Mouse (Mus musculus) limb, embryonic 13.5 days (tissue): ENCODE measurements at regions not wholly inside any gene's neighbourhood (a gene's known extent, or its start where the extent isn't known, plus 50 kb on each side); places are given as distances from the start of the nearest gene placed in this dataset.
A peak's percentile ranks its signal among the peaks of the same experiment; 100 is the strongest.

Source experiments
- ATAC-seq: fragments of 200-750 bp; cut with Nextera tagmentation; 2 replicates; pipeline ENCODE4 v1.8.0; 2017; ENCODE audit warnings: low read depth, moderate number of reproducible peaks, moderate TSS enrichment; ENCODE audit not compliant: low FRiP score
- H3K27ac ChIP-seq: fragments of 300-500 bp; sonication (generic); 2 replicates; pipeline ENCODE4 v1.5.1; 2015; ENCODE audit warnings: inconsistent platforms, mild to moderate bottlenecking, moderate library complexity
- H3K27me3 ChIP-seq: fragments of 300-500 bp; sonication (generic); 2 replicates; pipeline ENCODE4 v1.6.1; 2015; ENCODE audit warnings: mild to moderate bottlenecking, inconsistent platforms
- H3K36me3 ChIP-seq: fragments of 300-500 bp; sonication (generic); 2 replicates; pipeline ENCODE4 v1.6.1; 2015; ENCODE audit warnings: inconsistent platforms, mild to moderate bottlenecking, moderate library complexity
- H3K4me1 ChIP-seq: fragments of 300-500 bp; sonication (generic); 2 replicates; pipeline ENCODE4 v1.6.1; 2015; ENCODE audit warnings: inconsistent platforms
- H3K4me2 ChIP-seq: fragments of 300-500 bp; sonication (generic); replicated peaks from 2 replicates; pipeline ENCODE4 v1.6.1; 2015; ENCODE audit warnings: inconsistent platforms, mild to moderate bottlenecking, moderate library complexity
- H3K4me3 ChIP-seq: fragments of 300-500 bp; sonication (generic); 2 replicates; pipeline ENCODE4 v1.5.1; 2015; ENCODE audit warnings: moderate library complexity, mild to moderate bottlenecking, inconsistent platforms
- H3K9ac ChIP-seq: fragments of 300-500 bp; sonication (generic); 2 replicates; pipeline ENCODE4 v1.6.1; 2015; ENCODE audit warnings: mild to moderate bottlenecking, inconsistent platforms
- H3K9me3 ChIP-seq: fragments of 300-500 bp; sonication (generic); 2 replicates; pipeline ENCODE4 v1.6.1; 2016; ENCODE audit warnings: inconsistent platforms
- WGBS: fragments of 180-500 bp; shearing (Covaris S2); methylation state at CpG from one replicate; pipeline ENCODE4 v1.1.7; 2015; 5-methylcytosine and 5-hydroxymethylcytosine counted together

DNA sequence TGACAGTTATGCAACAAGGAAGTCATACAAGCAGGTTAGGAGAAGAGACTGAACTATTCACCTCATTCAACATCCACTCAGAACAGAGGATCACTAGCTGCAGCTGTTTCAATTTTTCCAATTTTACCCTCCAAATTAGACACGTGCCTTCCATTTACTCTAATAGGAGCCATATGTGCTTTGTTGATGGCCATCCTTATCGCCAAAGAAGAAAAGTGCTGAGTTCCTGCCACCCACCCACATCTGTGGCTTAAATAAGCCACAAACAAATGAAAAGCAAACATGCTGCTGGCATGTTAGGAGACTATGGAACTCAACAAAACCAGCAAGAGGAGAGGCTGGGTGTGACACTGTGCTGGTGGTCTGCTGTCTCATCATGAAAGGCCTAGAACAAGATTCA is 1786.1 kb downstream of the 9330182O14Rik start:
- Histone ChIP-seq H3K27ac (no peak overlapping the region), H3K9ac (no peak overlapping the region), H3K4me1 (peaks cover 4% of the 10 kb centered on the region; the same call in 1 of the 2 replicates), H3K36me3 (no peaks in the 10 kb centered on the region), H3K27me3 (no peaks in the 10 kb centered on the region), H3K9me3 (no peaks in the 10 kb centered on the region), H3K4me2 (no peak overlapping the region), H3K4me3 (no peak overlapping the region)
- 17% methylated on average over 2 of the region's 2 CpGs for WGBS
- peak; percentile 44; the same call in 1 of the 2 replicates for ATAC-seq

DNA sequence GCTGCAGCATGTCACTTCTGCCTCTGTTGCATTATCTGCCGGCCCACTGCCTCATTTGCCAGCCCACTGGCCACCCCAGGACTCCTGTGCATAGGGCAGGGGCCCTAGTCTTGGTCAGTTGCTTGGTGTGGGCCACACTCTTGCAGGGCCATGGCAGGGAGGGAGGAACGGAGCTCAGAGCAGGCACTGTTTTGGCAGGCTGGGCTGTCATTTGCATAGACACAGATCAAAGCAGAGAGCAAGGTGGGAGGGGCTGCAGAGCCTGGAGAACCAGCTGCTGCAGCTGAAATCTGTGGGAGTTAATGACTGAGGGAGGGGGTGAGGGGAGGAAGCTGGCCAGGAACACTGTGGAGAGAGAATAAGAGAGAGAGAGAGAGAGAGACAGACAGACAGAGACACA is 1802.5 kb downstream of the 9330182O14Rik start:
- H3K4me3 ChIP-seq, result no peak overlapping the region
- no peaks in the 10 kb centered on the region for H3K4me1 ChIP-seq
- H3K9ac ChIP-seq, result no peak overlapping the region
- peaks cover 11% of the 10 kb centered on the region for H3K9me3 ChIP-seq
- H3K36me3 ChIP-seq, result no peaks in the 10 kb centered on the region
- WGBS, result 26% methylated on average over 2 of the region's 2 CpGs
- H3K27me3 ChIP-seq, result no peaks in the 10 kb centered on the region
- ATAC-seq, result no peak
- H3K27ac ChIP-seq, result no peak overlapping the region
- H3K4me2 ChIP-seq, result no peak overlapping the region

DNA sequence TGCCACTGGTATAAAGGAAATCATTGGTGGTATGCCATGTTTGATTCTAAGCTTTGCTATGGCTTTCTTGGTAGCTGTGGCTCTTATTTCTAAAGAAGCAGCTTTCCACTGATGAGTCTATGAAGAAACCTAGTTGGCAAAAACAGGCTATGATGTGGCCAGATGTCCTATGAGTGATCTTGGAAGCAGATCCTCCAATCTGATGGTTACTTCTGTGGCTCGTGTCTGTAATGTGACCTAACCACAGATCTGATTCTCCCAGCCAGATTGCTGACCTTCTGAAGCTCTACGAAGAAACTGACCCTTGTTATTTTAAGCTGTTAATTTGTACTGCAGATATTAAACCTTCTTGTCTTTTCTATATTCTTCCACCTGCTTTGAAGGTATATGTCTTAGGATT is 1811.1 kb downstream of the 9330182O14Rik start:
- Histone ChIP-seq H3K36me3 (no peaks in the 10 kb centered on the region), H3K4me1 (peaks cover 23% of the 10 kb centered on the region), H3K27ac (no peak overlapping the region), H3K4me3 (no peak overlapping the region), H3K4me2 (no peak overlapping the region), H3K9ac (no peak overlapping the region), H3K9me3 (no peaks in the 10 kb centered on the region), H3K27me3 (peaks cover 6% of the 10 kb centered on the region; the same call in 1 of the 2 replicates)
- ATAC-seq, result no peak
- 85% methylated on average over 2 of the region's 2 CpGs for WGBS

DNA sequence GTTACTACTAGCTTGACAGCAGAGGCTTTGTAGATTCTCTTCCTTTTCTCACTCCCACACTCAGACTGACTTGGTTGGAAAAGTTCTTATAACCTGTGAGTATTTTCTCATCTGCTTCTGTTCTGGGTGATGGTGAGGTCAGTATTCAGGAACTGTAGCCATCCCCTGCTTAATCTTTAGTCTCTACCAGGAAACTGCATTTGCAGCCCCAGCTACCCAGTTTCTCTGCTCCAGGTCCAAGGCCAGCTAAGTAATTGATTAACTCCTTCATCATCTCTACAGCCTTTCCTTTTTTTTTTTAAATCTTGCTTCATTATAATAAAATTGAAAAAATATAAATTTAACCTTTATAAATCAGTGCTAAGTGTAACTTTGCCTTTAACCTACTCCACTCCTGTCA is 1813.7 kb downstream of the 9330182O14Rik start:
- Histone ChIP-seq H3K4me2 (no peak overlapping the region), H3K4me3 (no peak overlapping the region), H3K9me3 (no peaks in the 10 kb centered on the region), H3K4me1 (peaks cover 30% of the 10 kb centered on the region), H3K9ac (no peak overlapping the region), H3K36me3 (no peaks in the 10 kb centered on the region), H3K27ac (no peak overlapping the region), H3K27me3 (peaks cover 6% of the 10 kb centered on the region; the same call in 1 of the 2 replicates)
- no peak for ATAC-seq

DNA sequence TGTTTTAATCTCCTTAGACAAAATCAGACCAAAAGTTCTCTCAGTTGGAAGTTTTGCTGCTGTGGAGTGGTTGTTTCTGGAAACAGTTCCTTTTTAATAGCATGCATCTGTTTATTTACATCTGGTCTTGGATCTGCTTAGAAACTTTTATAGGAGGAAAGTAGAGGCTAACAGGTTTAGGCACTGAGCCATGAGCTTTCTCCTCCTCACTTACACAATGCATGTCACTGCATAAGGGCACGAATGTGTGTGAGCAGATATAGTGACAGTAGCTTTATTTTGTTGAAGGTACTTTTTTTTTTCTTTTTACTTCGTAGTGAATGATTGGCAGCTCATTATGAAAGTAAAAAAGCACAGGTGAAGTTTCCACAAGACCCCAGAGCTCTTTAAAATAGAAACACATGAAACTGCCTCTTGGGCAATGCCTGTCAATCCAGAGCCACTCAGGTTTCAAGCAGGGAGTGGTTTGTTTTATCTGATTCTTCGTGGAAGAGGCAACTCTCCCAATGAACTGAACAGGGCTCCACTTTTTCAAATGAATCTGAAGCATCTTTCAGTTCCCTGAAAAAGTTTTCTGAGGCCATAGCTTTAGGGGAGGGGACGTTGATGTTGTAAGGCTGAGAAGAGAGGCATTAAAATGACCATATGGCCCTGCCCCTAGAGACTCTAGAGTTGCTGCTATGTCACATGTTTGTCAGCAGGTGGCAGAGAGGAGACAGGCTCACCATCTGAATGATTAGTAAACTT is 1814.4 kb downstream of the 9330182O14Rik start:
- Histone ChIP-seq H3K9ac (no peak overlapping the region), H3K27ac (peak overlapping the region; percentile 44; the same call in 1 of the 2 replicates), H3K9me3 (no peaks in the 10 kb centered on the region), H3K36me3 (no peaks in the 10 kb centered on the region), H3K27me3 (peaks cover 6% of the 10 kb centered on the region; the same call in 1 of the 2 replicates), H3K4me2 (peak overlapping the region; percentile 38), H3K4me1 (peaks cover 30% of the 10 kb centered on the region), H3K4me3 (no peak overlapping the region)
- peak; percentile 43 for ATAC-seq
- WGBS, result 8% methylated on average over 4 of the region's 4 CpGs

DNA sequence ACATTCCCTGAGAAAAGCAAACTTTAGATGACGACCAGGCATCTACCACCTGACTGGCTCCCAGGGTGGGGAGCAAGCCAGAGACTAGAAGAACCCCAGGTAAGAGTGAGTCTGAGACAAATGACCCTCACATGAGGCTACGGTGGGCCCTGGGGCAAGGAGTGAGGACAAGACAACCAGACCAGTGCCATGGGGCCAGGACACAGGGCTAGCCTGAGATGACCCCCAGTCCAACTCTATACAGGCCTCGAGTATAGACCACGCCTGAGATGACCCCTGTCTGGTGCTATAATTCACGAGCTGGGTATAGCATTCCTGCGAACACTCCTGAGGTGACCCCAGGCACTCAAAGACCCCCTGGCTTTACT is 1814.9 kb downstream of the 9330182O14Rik start:
- H3K9me3 ChIP-seq, result no peaks in the 10 kb centered on the region
- H3K4me2 ChIP-seq, result peak overlapping the region; percentile 38; the same call in 1 of the 2 replicates
- peak overlapping the region; percentile 39; the same call in 1 of the 2 replicates for H3K27ac ChIP-seq
- ATAC-seq, result peak; percentile 62
- no peak overlapping the region for H3K4me3 ChIP-seq
- H3K9ac ChIP-seq, result no peak overlapping the region
- 56% methylated on average over 6 of the region's 6 CpGs for WGBS
- H3K4me1 ChIP-seq, result peaks cover 30% of the 10 kb centered on the region
- H3K36me3 ChIP-seq, result no peaks in the 10 kb centered on the region
- peaks cover 6% of the 10 kb centered on the region; the same call in 1 of the 2 replicates for H3K27me3 ChIP-seq

DNA sequence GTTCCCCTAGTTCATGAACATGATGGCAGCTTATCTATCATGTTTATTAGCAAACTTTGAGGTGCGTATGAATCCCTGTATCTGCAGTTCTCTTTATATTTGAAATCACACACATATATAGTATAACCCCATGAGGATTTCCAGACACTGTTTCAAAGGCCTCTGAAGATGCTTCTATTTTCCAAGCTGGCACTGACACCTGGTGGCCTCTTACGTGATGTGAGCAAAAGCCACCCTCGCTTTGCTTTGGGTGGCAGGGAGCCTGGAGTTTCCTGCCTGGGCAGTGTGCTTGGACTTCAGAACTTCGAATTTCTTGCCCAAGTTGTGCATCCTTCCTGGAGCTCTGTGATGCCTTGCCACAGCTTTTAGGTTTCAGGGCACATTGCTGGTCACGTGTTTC is 1817.1 kb downstream of the 9330182O14Rik start:
- peaks cover 6% of the 10 kb centered on the region; the same call in 1 of the 2 replicates for H3K27me3 ChIP-seq
- no peak overlapping the region for H3K9ac ChIP-seq
- H3K9me3 ChIP-seq, result no peaks in the 10 kb centered on the region
- H3K36me3 ChIP-seq, result no peaks in the 10 kb centered on the region
- H3K4me2 ChIP-seq, result no peak overlapping the region
- H3K27ac ChIP-seq, result no peak overlapping the region
- H3K4me3 ChIP-seq, result no peak overlapping the region
- H3K4me1 ChIP-seq, result peaks cover 34% of the 10 kb centered on the region
- 45% methylated on average over 5 of the region's 5 CpGs for WGBS
- ATAC-seq, result no peak

DNA sequence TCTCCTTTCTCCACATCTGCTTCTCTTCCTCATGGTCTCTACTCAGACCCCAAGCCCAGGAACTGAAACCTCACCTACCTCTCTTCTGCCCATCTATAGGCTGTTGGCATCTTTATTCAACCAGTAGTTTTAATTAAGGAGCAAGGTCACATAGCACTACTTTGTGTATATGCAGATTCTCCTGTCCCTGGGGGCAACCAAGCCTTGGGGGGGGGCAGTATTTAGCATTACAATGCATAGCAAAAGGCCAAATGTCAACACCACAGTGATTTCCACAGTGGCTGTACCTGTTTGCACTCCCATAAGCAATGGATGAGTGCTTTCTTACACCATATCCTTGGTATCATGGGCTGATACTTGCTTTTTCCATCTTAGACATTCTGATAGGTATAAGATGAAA is 1826.4 kb downstream of the 9330182O14Rik start:
- H3K4me1 ChIP-seq, result no peaks in the 10 kb centered on the region
- no peak overlapping the region for H3K4me2 ChIP-seq
- no peak for ATAC-seq
- no peaks in the 10 kb centered on the region for H3K9me3 ChIP-seq
- no peaks in the 10 kb centered on the region for H3K36me3 ChIP-seq
- H3K9ac ChIP-seq, result no peak overlapping the region
- H3K27me3 ChIP-seq, result no peaks in the 10 kb centered on the region
- no peak overlapping the region for H3K27ac ChIP-seq
- no peak overlapping the region for H3K4me3 ChIP-seq

DNA sequence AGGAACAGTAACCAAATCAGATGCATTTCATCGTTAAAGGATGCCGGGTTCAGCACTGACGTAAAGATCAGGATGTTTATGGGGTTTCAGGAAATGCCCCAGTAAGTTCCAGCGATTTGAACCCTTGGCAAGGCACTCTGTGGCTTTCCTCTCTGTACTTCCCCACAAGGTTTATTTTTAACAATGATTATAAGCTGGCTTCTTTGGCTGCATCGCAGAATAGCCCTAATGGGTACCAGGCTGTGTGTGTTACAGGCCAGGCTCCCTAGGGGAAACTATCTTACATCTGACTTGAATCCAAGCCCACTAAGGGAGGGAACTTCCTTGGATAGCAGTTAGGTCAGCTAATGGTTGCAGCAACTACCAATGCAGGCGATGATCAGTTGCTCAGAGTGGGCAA is 1836.7 kb downstream of the 9330182O14Rik start:
- Histone ChIP-seq H3K36me3 (no peaks in the 10 kb centered on the region), H3K4me3 (no peak overlapping the region), H3K4me2 (no peak overlapping the region), H3K27me3 (no peaks in the 10 kb centered on the region), H3K9me3 (no peaks in the 10 kb centered on the region), H3K9ac (no peak overlapping the region), H3K27ac (no peak overlapping the region), H3K4me1 (no peaks in the 10 kb centered on the region; the same call in 1 of the 2 replicates)
- no peak for ATAC-seq
- 55% methylated on average over 6 of the region's 6 CpGs for WGBS

DNA sequence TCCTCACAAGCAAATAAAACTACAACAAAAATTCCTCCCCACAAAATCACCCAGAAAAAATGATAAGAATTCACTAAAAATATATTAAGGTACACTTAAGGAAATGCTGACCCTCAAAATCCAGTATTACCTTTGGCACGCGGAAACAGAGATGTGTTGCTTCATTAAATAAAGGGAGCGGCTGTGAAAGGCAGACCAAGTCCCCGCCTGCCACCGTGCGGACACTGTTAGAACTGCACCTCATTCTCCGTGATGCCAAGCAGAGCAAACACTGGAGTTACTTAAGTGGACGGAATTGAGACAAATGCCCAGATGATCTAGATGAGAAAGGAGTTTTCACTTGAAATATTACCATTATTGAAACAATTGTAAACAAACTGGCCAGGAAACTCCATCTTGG is 1839.1 kb downstream of the 9330182O14Rik start:
- no peak overlapping the region for H3K9ac ChIP-seq
- H3K36me3 ChIP-seq, result no peaks in the 10 kb centered on the region
- no peak overlapping the region for H3K27ac ChIP-seq
- 4% methylated on average over 8 of the region's 8 CpGs for WGBS
- no peak overlapping the region for H3K4me3 ChIP-seq
- no peaks in the 10 kb centered on the region for H3K9me3 ChIP-seq
- no peaks in the 10 kb centered on the region; the same call in 1 of the 2 replicates for H3K4me1 ChIP-seq
- H3K27me3 ChIP-seq, result no peaks in the 10 kb centered on the region
- H3K4me2 ChIP-seq, result no peak overlapping the region
- peak; percentile 73 for ATAC-seq

DNA sequence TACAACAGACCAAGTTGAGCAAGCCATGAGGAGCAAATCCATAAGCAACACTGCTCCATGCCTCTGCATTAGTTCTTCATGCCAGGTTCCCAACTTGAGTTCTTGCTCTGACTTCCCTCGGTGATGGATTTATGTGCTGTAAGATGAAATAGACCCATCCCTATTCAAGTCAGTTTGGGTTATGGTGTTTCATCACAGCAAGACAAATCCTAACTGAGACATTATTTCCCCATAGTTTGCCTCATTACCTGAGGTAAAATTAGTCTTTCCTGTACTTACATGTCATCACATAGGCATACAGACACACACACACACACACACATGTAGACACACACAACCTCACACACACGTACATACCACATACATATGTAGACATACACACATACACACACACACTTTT is 1843.0 kb downstream of the 9330182O14Rik start:
- H3K36me3 ChIP-seq, result no peaks in the 10 kb centered on the region
- no peak overlapping the region for H3K9ac ChIP-seq
- H3K9me3 ChIP-seq, result no peaks in the 10 kb centered on the region
- no peak overlapping the region for H3K4me3 ChIP-seq
- no peak overlapping the region for H3K4me2 ChIP-seq
- H3K27ac ChIP-seq, result no peak overlapping the region
- H3K27me3 ChIP-seq, result no peaks in the 10 kb centered on the region
- no peak for ATAC-seq
- 92% methylated on average over 2 of the region's 2 CpGs for WGBS
- H3K4me1 ChIP-seq, result no peaks in the 10 kb centered on the region; the same call in none of the 2 replicates

DNA sequence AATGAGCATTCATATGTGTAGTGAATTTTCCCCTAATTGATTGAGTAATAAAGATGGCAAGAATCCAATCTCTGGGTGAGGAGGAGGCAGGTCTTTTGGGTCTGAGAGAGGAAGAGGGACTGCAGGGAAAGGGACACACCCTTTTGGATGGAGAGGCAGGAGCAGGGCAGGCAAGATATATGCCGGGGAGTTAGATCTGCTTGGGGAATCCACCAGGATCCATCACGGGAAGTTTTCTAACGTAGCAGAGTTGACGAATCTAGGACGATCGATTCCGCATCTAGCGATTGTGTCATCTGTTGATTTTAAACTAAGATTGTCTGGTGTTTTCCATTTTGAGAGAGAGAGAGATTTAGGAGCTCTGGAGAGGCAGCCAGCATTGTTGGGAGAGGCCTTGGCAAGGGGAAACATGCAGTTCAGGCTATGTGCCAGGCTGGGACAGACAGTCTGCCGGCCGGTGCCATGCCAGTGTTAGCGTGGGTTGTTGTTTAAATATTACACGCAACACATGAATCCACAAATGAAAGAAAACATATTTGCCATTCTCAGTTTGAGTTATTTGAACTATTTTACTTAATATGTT is 1843.6 kb downstream of the 9330182O14Rik start:
- H3K4me2 ChIP-seq, result no peak overlapping the region
- no peak overlapping the region for H3K9ac ChIP-seq

More for the DNA sequence above, 1843.6 kb downstream of the 9330182O14Rik start:
- no peak for ATAC-seq
- WGBS, result 93% methylated on average over 12 of the region's 12 CpGs
- Histone ChIP-seq H3K4me3 (no peak overlapping the region), H3K27ac (no peak overlapping the region), H3K4me1 (no peaks in the 10 kb centered on the region; the same call in none of the 2 replicates), H3K9me3 (no peaks in the 10 kb centered on the region), H3K36me3 (no peaks in the 10 kb centered on the region), H3K27me3 (no peaks in the 10 kb centered on the region)
